Mouse (Mus musculus) bone marrow, adult 2 months (tissue): ENCODE data around the gene Kiss1r.

Experiments used
- CTCF ChIP-seq: fragments of 200-500 bp; IDR thresholded peaks from 2 replicates; pipeline ENCODE4 v1.5.1; 2011; ENCODE audit warnings: low read length, control low read depth; ENCODE audit not compliant: control insufficient read depth, insufficient read depth
- POLR2A ChIP-seq: fragments of 200-500 bp; IDR thresholded peaks from 2 replicates; pipeline ENCODE4 v1.6.1; 2011; ENCODE audit warnings: low read depth, mild to moderate bottlenecking, control low read depth, low read length, borderline replicate concordance; ENCODE audit not compliant: control insufficient read depth

GRCm38 (mm10) chr10:79872862-79873261 is 43.9 kb upstream of the Kiss1r start:
- TF ChIP-seq CTCF, result no peak
- TF ChIP-seq POLR2A, result no peak
